32 mouse cellular contexts compared by ENCODE assay signal in genomic region chr4:58923933-58924332, GRCm38 (mm10). TPM values are rescaled to one million over a fixed set of nuclear protein-coding genes. Genes with fewer than 3 reads are reported as not detected.
"Had no signal": no experiment of that assay in that cellular context is flagged by ENCODE, and none has a peak within 500 bp of the region (broad histone marks: within the 10 kb centered on the region; RNA-seq: fewer than 3 reads in every experiment).

No protein-coding gene starts in this region.

- ATAC-seq: liver, embryonic 12.5 days; liver, postnatal 0 days; lung, postnatal 0 days; midbrain, embryonic 13.5 days; midbrain, embryonic 15.5 days; midbrain, embryonic 16.5 days had no signal

- H3K4me3 ChIP-seq: limb, embryonic 10.5 days; limb, embryonic 12.5 days; limb, embryonic 13.5 days; limb, embryonic 15.5 days; liver, embryonic 12.5 days; liver, embryonic 13.5 days; liver, embryonic 15.5 days; lung, embryonic 15.5 days; megakaryocyte, embryonic 14.5 days; midbrain, embryonic 10.5 days; midbrain, embryonic 12.5 days; midbrain, embryonic 13.5 days; midbrain, embryonic 15.5 days; myocyte had no signal

- H3K4me1 ChIP-seq: limb, embryonic 10.5 days; limb, embryonic 12.5 days; limb, embryonic 13.5 days; limb, embryonic 15.5 days; liver, embryonic 12.5 days; liver, embryonic 13.5 days; liver, embryonic 15.5 days; lung, embryonic 15.5 days; midbrain, embryonic 10.5 days; midbrain, embryonic 12.5 days; midbrain, embryonic 13.5 days; midbrain, embryonic 15.5 days had no signal

- H3K36me3 ChIP-seq: limb, embryonic 10.5 days; limb, embryonic 12.5 days; limb, embryonic 13.5 days; limb, embryonic 15.5 days; liver, embryonic 12.5 days; liver, embryonic 13.5 days; liver, embryonic 15.5 days; lung, embryonic 15.5 days; midbrain, embryonic 10.5 days; midbrain, embryonic 12.5 days; midbrain, embryonic 13.5 days; midbrain, embryonic 15.5 days had no signal

- H3K27ac ChIP-seq: limb, embryonic 10.5 days; limb, embryonic 12.5 days; limb, embryonic 13.5 days; limb, embryonic 15.5 days; liver, embryonic 12.5 days; liver, embryonic 13.5 days; liver, embryonic 14.5 days; liver, embryonic 15.5 days; lung, embryonic 15.5 days; macrophage; midbrain, embryonic 10.5 days; midbrain, embryonic 12.5 days; midbrain, embryonic 13.5 days; midbrain, embryonic 15.5 days had no signal

- DNase-seq: left cerebral cortex, postnatal 4 days; liver; liver, embryonic 13.5 days; liver, postnatal 0 days; lung, adult 18-20 months; lung, adult 2 months; lung, embryonic 14.5 days; lung, postnatal 10 days; lung, postnatal 14 days; lung, postnatal 36 days; lung, postnatal 4 days had no signal

- H3K9ac ChIP-seq: limb, embryonic 12.5 days; limb, embryonic 13.5 days; limb, embryonic 15.5 days; liver, embryonic 12.5 days; liver, embryonic 13.5 days; liver, embryonic 14.5 days; liver, embryonic 15.5 days; liver, postnatal 0 days; lung, embryonic 14.5 days; lung, embryonic 15.5 days; midbrain, embryonic 12.5 days; midbrain, embryonic 13.5 days; midbrain, embryonic 15.5 days had no signal

- H3K27me3 ChIP-seq: limb, embryonic 12.5 days; limb, embryonic 13.5 days; limb, embryonic 15.5 days; lung, embryonic 15.5 days; midbrain, embryonic 13.5 days; midbrain, embryonic 15.5 days had no signal

- H3K9me3 ChIP-seq: limb, embryonic 10.5 days; limb, embryonic 15.5 days; liver, embryonic 12.5 days; liver, embryonic 13.5 days; liver, embryonic 15.5 days; lung, embryonic 15.5 days had no signal

RNA-seq across cellular contexts. Expression of gene Zkscan16, which starts 19.5 kb away (rescaled TPM):
- total RNA-seq: liver, adult 2 months; megakaryocyte, adult 5-6 weeks; megakaryocyte-erythroid progenitor cell, adult 5-6 weeks; monocyte, adult 5-6 weeks had no signal
- polyA plus RNA-seq: liver, adult 2 months; lung, adult 2 months; lung, postnatal 0 days; macrophage; myocyte had no signal
